Mouse (Mus musculus) gastrocnemius, adult 8-10 months (tissue): Measurements from ENCODE around the gene Txndc8. TPM values are rescaled to one million over a fixed set of nuclear protein-coding genes. Genes with fewer than 3 reads are reported as not detected.

Experiments used
- DNase-seq, 2 experiments: peaks; one replicate each; pipeline ENCODE4 v3.0.0; 2022; ENCODE audit warnings: low spot score in 2 of 2
- total RNA-seq, 4 experiments: library from RNA; stranded (reverse); gene quantifications; 2 replicates each; pipeline ENCODE4 v1.2.4; 2022

Gene Txndc8
- not detected for total RNA-seq

GRCm38 (mm10) chr4:58009024-58009423, at the start of gene Txndc8:
TSS of gene Txndc8 (minus strand) at chr4:58009124.
- DNase-seq, result no peak

- no peak for DNase-seq
These were observed 46.7 kb upstream of the Txndc8 start for GRCm38 (mm10) chr4:58055653-58056052.

- DNase-seq, result no peak
These were observed 45.5 kb upstream of the Txndc8 start for GRCm38 (mm10) chr4:58054441-58054840.

GRCm38 (mm10) chr4:58050746-58051145, 41.8 kb upstream of the Txndc8 start:
- DNase-seq, result no peak

- DNase-seq, result no peak
These were observed 41.4 kb upstream of the Txndc8 start for GRCm38 (mm10) chr4:58050276-58050675.

GRCm38 (mm10) chr4:58044833-58045232, 35.9 kb upstream of the Txndc8 start:
- no peak for DNase-seq

- no peak for DNase-seq
These were observed 35.4 kb upstream of the Txndc8 start for GRCm38 (mm10) chr4:58044356-58044755.

GRCm38 (mm10) chr4:58040093-58040492, 31.2 kb upstream of the Txndc8 start:
- DNase-seq, result no peak

- no peak for DNase-seq
These were observed 28.3 kb upstream of the Txndc8 start for GRCm38 (mm10) chr4:58037096-58037705.

GRCm38 (mm10) chr4:58034663-58035062, 25.7 kb upstream of the Txndc8 start:
- DNase-seq, result no peak

- DNase-seq, result no peak
These were observed 23.8 kb upstream of the Txndc8 start for GRCm38 (mm10) chr4:58032714-58033113.

- DNase-seq, result no peak
These were observed 5.4 kb downstream of the Txndc8 start for GRCm38 (mm10) chr4:58003501-58003900.

GRCm38 (mm10) chr4:57991425-57991824, 17.5 kb downstream of the Txndc8 start:
- DNase-seq, result no peak

GRCm38 (mm10) chr4:57974400-57975117, 34.4 kb downstream of the Txndc8 start:
- DNase-seq, result no peak

- no peak for DNase-seq
These were observed 35.2 kb downstream of the Txndc8 start for GRCm38 (mm10) chr4:57973592-57974268.

- DNase-seq, result no peak
These were observed 38.6 kb downstream of the Txndc8 start for GRCm38 (mm10) chr4:57970285-57970684.

GRCm38 (mm10) chr4:57967195-57967594, 41.7 kb downstream of the Txndc8 start:
- DNase-seq, result no peak

GRCm38 (mm10) chr4:57965516-57965915, 43.4 kb downstream of the Txndc8 start:
- no peak for DNase-seq

- no peak for DNase-seq
These were observed 44.8 kb downstream of the Txndc8 start for GRCm38 (mm10) chr4:57964143-57964542.

GRCm38 (mm10) chr4:57959056-57959455, 49.9 kb downstream of the Txndc8 start:
- DNase-seq, result no peak

- DNase-seq, result no peak
These were observed 50.8 kb downstream of the Txndc8 start for GRCm38 (mm10) chr4:57958098-57958497.
